Mouse (Mus musculus): ENCODE measurements at regions not wholly inside any gene's neighbourhood (a gene's known extent, or its start where the extent isn't known, plus 50 kb on each side); places are given as distances from the start of the nearest gene placed in this dataset.

DNA sequence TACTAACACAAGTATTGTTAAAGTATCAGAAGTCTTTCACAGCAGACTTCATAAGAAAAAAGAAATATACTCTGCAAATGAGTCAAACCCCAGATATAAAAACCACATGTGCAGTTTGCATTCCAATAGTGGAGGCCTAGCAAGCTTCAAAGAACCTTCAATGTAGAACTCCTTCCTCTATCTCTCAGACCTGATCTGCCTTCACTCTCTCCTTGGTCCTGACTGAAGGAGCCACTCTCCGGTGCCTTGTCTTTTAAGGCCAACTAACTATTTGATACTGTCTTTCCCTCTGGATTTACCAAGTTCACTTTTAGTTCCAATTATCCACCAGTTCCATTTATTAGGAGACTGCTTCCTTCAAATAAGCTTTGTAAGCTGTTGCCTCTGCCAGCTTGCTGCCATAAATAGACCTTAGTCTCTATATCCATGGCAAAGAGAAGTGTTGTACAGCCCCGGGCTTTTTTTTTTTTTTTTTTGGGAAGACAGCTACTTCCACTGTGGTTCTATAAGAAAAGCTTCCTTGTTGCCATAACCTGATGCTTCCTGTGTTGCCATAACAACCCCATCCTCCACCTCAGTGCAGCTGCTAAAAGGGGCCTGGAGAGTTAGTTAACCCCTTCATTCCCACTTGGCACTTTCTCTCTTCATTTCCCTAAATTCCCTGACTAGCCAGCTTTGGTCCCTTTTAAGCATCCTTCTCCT, 266.5 kb upstream of the Tbl1xr1 start:
- Histone ChIP-seq H3K27ac (peak overlapping the region; percentile 54; the same call in 1 of the 2 replicates), H3K27me3 (no peaks in the 10 kb centered on the region), H3K9me3 (no peaks in the 10 kb centered on the region), H3K4me3 (no peak overlapping the region), H3K4me1 (peaks cover 15% of the 10 kb centered on the region), H3K4me2 (replicated peaks) (no peak overlapping the region), H3K9ac (no peak overlapping the region), H3K36me3 (no peaks in the 10 kb centered on the region)
- WGBS: 1% methylated on average over 2 of the region's 2 CpGs
- no peak for ATAC-seq (ENCODE audit: insufficient number of reproducible peaks, insufficient read depth, low FRiP score, low TSS enrichment)

DNA sequence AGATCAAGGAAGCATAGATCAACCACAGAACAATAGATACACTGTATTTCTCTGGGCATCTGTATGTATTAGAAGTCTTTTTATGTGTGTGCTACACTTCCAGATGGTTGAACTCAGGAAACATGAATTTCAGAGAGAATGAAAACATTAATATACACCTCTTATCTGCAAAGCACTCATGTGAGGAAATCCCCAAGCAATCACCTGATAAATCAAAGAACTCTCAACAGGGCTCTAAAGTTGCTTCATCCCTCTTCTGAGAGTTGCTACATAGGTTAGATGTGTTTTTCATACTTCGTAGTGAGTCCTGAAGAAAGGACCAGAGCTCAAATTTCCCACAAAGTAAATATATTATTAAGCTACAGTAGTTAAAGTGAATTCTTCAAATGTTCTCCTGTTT, 263.1 kb upstream of the Tbl1xr1 start:
- WGBS: 46% methylated on average over 1 of the region's 1 CpGs
- ATAC-seq (ENCODE audit: insufficient number of reproducible peaks, insufficient read depth, low FRiP score, low TSS enrichment): no peak
- Histone ChIP-seq H3K36me3 (no peaks in the 10 kb centered on the region), H3K9ac (no peak overlapping the region), H3K27ac (no peak overlapping the region), H3K9me3 (no peaks in the 10 kb centered on the region), H3K27me3 (no peaks in the 10 kb centered on the region), H3K4me3 (no peak overlapping the region), H3K4me2 (replicated peaks) (no peak overlapping the region), H3K4me1 (peaks cover 15% of the 10 kb centered on the region)

- no peak overlapping the region for H3K4me3 ChIP-seq
- H3K4me1 ChIP-seq: no peaks in the 10 kb centered on the region
- no peaks in the 10 kb centered on the region for H3K36me3 ChIP-seq
- H3K27me3 ChIP-seq: no peaks in the 10 kb centered on the region
- H3K4me2 ChIP-seq (replicated peaks): no peak overlapping the region
- no peaks in the 10 kb centered on the region for H3K9me3 ChIP-seq
- H3K27ac ChIP-seq: no peak overlapping the region
- no peak overlapping the region for H3K9ac ChIP-seq
- ATAC-seq (ENCODE audit: insufficient number of reproducible peaks, insufficient read depth, low FRiP score, low TSS enrichment): no peak
- WGBS: 64% methylated on average over 4 of the region's 4 CpGs
These were observed 259.2 kb upstream of the Tbl1xr1 start for GRCm38 (mm10) chr3:21816968-21817858.

DNA sequence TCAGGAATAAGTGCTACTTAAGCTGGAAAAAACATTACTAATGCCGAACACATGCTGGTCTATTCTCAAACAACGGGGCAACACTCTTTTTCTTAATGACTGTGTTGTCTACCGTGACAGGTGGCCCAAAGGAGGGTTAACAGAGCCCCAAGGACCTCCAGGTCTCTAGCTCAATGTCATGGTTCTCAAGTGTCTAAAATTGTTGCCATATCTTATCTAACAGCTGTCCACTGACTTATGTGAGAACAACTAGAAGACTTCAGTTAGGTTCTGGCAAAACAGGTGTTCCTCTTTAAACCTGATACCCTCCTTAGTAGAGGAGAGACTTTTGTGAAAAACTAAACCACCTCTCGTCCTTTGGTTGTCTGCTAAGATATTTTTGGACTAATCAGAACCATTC, 257.4 kb upstream of the Tbl1xr1 start:
- H3K9me3 ChIP-seq: no peaks in the 10 kb centered on the region
- ATAC-seq (ENCODE audit: insufficient number of reproducible peaks, insufficient read depth, low FRiP score, low TSS enrichment): no peak
- H3K9ac ChIP-seq: no peak overlapping the region
- H3K27me3 ChIP-seq: no peaks in the 10 kb centered on the region
- H3K4me1 ChIP-seq: no peaks in the 10 kb centered on the region; the same call in 1 of the 2 replicates
- no peak overlapping the region for H3K4me2 ChIP-seq (replicated peaks)
- H3K4me3 ChIP-seq: no peak overlapping the region
- H3K27ac ChIP-seq: no peak overlapping the region
- H3K36me3 ChIP-seq: no peaks in the 10 kb centered on the region
- 23% methylated on average over 4 of the region's 4 CpGs for WGBS

GRCm38 (mm10) chr3:21820051-21820598, 256.3 kb upstream of the Tbl1xr1 start:
- H3K4me3 ChIP-seq: no peak overlapping the region
- no peak overlapping the region for H3K27ac ChIP-seq
- no peaks in the 10 kb centered on the region; the same call in 1 of the 2 replicates for H3K4me1 ChIP-seq
- no peak overlapping the region for H3K9ac ChIP-seq
- ATAC-seq (ENCODE audit: insufficient number of reproducible peaks, insufficient read depth, low FRiP score, low TSS enrichment): no peak
- no peaks in the 10 kb centered on the region for H3K36me3 ChIP-seq
- H3K9me3 ChIP-seq: no peaks in the 10 kb centered on the region
- H3K27me3 ChIP-seq: no peaks in the 10 kb centered on the region
- H3K4me2 ChIP-seq (replicated peaks): no peak overlapping the region
- WGBS: 56% methylated on average over 3 of the region's 3 CpGs

DNA sequence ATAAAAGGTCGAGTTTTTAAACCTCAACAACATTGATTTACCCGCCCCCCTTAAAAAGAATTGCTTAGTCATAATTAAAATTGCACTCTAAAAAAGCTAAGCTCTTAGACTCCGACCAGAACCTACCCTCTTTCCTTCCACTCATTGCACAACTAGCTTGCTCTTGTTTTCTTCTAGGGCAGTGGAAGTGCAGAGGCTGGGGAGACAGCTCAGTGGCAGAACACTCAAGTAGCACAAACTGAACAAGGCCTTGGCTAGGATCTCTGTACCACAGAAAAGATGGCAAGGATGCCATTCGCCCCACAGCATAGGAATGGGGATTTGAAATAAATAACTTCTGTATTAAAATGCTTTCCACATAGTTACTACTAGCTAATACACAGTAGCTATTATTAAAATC, 253.8 kb upstream of the Tbl1xr1 start:
- Histone ChIP-seq H3K9ac (no peak overlapping the region), H3K27me3 (no peaks in the 10 kb centered on the region), H3K9me3 (no peaks in the 10 kb centered on the region), H3K4me3 (no peak overlapping the region), H3K4me1 (no peaks in the 10 kb centered on the region; the same call in 1 of the 2 replicates), H3K27ac (no peak overlapping the region), H3K4me2 (replicated peaks) (no peak overlapping the region), H3K36me3 (no peaks in the 10 kb centered on the region)
- WGBS: 78% methylated on average over 4 of the region's 4 CpGs
- ATAC-seq (ENCODE audit: insufficient number of reproducible peaks, insufficient read depth, low FRiP score, low TSS enrichment): no peak

GRCm38 (mm10) chr3:21823331-21823730, 253.1 kb upstream of the Tbl1xr1 start:
- ATAC-seq (ENCODE audit: insufficient number of reproducible peaks, insufficient read depth, low FRiP score, low TSS enrichment): no peak
- H3K36me3 ChIP-seq: no peaks in the 10 kb centered on the region
- H3K4me1 ChIP-seq: no peaks in the 10 kb centered on the region; the same call in 1 of the 2 replicates
- H3K4me2 ChIP-seq (replicated peaks): no peak overlapping the region
- no peak overlapping the region for H3K27ac ChIP-seq
- H3K4me3 ChIP-seq: no peak overlapping the region
- no peak overlapping the region for H3K9ac ChIP-seq
- WGBS: 87% methylated on average over 4 of the region's 4 CpGs
- no peaks in the 10 kb centered on the region for H3K9me3 ChIP-seq
- no peaks in the 10 kb centered on the region for H3K27me3 ChIP-seq

DNA sequence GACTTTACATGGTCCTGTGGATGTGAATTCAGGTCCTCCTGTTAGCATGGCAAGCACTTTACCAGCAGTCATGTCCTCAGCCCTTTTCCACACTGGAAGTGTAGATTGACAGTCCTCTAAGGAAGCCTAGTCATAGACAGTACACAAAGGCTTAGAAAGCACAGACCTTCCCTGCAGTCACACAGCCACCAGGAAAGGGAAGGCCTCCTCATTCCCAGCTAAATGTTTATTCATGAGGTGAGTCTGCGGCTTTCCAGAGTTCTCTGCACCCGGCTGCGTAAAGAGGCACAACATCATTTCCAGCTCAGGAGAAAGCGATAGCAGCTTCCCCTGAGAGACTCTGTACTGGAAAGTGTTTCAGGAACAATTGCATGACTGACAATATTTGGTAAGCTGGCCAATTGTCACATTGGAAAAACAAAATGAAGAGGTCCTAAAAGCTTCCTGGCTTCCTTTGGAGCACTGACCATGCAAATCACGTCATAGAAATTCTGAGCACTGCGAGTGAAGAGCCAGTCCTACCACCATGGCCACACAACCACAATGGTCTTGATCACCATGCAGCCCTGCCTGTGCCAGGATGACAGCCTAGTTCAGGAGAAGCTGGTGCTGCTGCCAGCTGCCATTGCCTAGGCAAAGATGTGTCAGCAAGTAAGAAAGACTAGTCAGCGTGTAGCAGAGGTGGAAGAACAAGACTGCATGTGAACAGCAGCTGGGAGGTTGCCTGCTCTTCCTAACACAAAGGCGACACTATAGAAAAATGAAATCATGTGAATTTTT, 252.2 kb upstream of the Tbl1xr1 start:
- no peak for ATAC-seq (ENCODE audit: insufficient number of reproducible peaks, insufficient read depth, low FRiP score, low TSS enrichment)
- Histone ChIP-seq H3K36me3 (no peaks in the 10 kb centered on the region), H3K9ac (no peak overlapping the region), H3K27me3 (no peaks in the 10 kb centered on the region), H3K27ac (no peak overlapping the region), H3K4me1 (no peaks in the 10 kb centered on the region; the same call in 1 of the 2 replicates), H3K4me2 (replicated peaks) (no peak overlapping the region), H3K9me3 (no peaks in the 10 kb centered on the region), H3K4me3 (no peak overlapping the region)
- WGBS: 55% methylated on average over 8 of the region's 8 CpGs

DNA sequence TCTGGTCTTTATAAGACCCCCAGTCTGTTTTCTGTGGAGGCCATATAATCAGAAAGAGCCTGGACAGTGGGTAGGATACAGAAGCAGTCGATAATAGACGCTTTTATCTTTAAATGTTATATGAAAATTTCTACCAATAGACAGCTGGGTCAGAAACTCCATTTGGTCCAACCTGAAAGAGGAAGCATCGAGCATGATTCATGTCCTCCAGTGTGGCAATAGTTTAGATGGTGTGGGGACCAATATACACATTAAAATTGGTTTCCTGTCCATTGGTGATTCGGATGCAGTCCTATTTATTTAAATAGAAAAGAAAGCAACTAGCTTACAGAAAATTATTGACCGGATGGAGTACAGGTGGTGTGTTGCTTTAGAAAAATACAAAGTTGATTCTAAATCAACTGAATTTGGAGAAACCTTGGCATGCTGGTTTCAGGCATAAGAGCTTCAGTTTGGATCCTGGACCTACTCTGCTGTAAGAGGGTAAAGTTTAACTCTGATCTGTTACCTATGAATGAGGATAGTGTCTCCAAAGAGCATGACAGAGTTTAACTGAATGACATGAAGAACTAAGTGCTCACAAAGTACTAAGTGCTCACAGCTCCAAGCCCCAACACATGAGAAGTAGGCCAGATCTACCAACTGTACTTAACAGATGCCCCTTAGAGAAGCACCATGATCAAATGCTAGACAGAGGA, 251.4 kb upstream of the Tbl1xr1 start:
- Histone ChIP-seq H3K27me3 (no peaks in the 10 kb centered on the region), H3K4me3 (no peak overlapping the region), H3K9ac (no peak overlapping the region), H3K4me2 (replicated peaks) (no peak overlapping the region), H3K9me3 (no peaks in the 10 kb centered on the region), H3K36me3 (no peaks in the 10 kb centered on the region), H3K4me1 (no peaks in the 10 kb centered on the region; the same call in 1 of the 2 replicates), H3K27ac (no peak overlapping the region)
- ATAC-seq (ENCODE audit: insufficient number of reproducible peaks, insufficient read depth, low FRiP score, low TSS enrichment): no peak
- 91% methylated on average over 5 of the region's 5 CpGs for WGBS

- H3K9me3 ChIP-seq: no peaks in the 10 kb centered on the region
- no peak overlapping the region for H3K4me2 ChIP-seq (replicated peaks)
- H3K4me3 ChIP-seq: no peak overlapping the region
- ATAC-seq (ENCODE audit: insufficient number of reproducible peaks, insufficient read depth, low FRiP score, low TSS enrichment): no peak
- H3K4me1 ChIP-seq: no peaks in the 10 kb centered on the region; the same call in 1 of the 2 replicates
- H3K9ac ChIP-seq: no peak overlapping the region
- H3K27me3 ChIP-seq: no peaks in the 10 kb centered on the region
- H3K27ac ChIP-seq: no peak overlapping the region
- H3K36me3 ChIP-seq: no peaks in the 10 kb centered on the region
These were observed 248.8 kb upstream of the Tbl1xr1 start for GRCm38 (mm10) chr3:21827656-21828055.

- Histone ChIP-seq H3K9me3 (no peaks in the 10 kb centered on the region), H3K4me3 (no peak overlapping the region), H3K9ac (no peak overlapping the region), H3K27ac (no peak overlapping the region), H3K27me3 (no peaks in the 10 kb centered on the region), H3K36me3 (no peaks in the 10 kb centered on the region), H3K4me2 (replicated peaks) (no peak overlapping the region), H3K4me1 (no peaks in the 10 kb centered on the region)
- ATAC-seq (ENCODE audit: insufficient number of reproducible peaks, insufficient read depth, low FRiP score, low TSS enrichment): no peak
- WGBS: 85% methylated on average over 12 of the region's 12 CpGs
These were observed 243.3 kb upstream of the Tbl1xr1 start for GRCm38 (mm10) chr3:21833111-21833510.
